Mouse (Mus musculus): Measurements from ENCODE around the gene Topbp1.

Gene Topbp1

GRCm38 (mm10) chr9:103304927-103305326 is at the start of gene Topbp1, which contains the start of gene 1300017J02Rik:
Topbp1 (plus strand) TSS chr9:103305215.
1300017J02Rik (minus strand) TSS chr9:103305082.
- DNase-seq (ENCODE audit: low read depth): peak; percentile 91

GRCm38 (mm10) chr9:103265778-103266177 is 39.2 kb upstream of the Topbp1 start:
- no peak for DNase-seq (ENCODE audit: low read depth)

DNA sequence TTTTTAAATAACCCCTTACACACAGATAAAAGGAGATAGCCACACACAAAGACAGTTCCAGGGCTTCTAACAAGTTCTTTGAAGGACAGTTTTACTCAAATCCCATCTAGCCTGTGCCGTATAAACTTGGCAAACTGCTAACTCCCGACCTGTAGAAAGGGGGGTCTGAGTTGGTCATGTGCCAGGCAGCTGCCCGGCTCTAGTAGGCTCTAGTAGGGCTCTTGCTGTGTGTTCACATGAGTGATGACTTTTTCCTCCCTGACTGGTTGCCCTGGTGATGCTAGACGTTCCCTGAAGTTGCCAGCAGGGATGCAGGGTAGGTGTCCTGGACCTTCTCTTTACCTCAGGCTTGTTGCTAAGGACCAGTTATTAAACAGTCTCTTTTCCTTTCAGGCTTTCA is 33.9 kb upstream of the Topbp1 start:
- DNase-seq (ENCODE audit: low read depth): no peak

- DNase-seq (ENCODE audit: low read depth): no peak
Observed at GRCm38 (mm10) chr9:103274819-103275218, 30.2 kb upstream of the Topbp1 start.

DNA sequence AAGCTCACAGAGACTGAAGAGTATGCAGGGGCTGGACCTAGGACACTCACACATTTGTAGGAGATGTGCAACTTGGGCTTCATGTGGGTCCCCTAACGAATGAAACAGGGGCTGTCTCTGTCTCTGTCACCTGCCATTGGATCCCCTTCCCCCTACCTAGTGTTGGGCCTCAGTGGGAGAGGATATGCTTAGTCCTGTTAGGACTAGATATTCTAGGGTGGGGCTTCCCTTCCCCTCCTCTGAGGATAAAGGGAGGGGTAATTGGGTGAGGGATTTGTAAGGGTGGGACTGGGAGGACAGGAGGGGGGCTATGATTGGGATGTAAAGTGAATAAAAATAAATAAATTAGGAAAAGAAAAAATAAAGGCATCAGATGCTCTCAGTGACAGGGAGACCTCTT is 29.3 kb upstream of the Topbp1 start:
- DNase-seq (ENCODE audit: low read depth): no peak

GRCm38 (mm10) chr9:103276876-103277275 is 28.1 kb upstream of the Topbp1 start:
- DNase-seq (ENCODE audit: low read depth): no peak

DNA sequence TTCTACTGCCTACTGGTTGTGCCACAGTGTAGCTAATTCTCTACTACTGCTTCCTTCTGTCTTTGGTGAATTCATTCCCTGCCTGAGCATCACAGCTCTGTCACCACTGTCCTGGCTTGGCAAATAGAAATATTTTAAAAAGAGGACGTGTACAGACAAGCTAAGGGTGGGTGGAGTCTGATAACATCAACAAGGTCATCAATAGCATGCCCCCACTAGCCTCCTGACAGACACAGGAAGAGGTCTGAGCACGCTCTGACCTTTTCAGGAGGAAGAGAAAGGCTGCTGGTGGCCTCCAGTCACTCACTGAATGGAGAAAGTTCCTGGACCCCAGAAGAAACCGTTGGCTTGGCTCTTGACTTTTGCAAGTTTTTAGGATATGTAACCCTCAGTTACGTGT is 18.6 kb upstream of the Topbp1 start:
- DNase-seq (ENCODE audit: low read depth): no peak

DNA sequence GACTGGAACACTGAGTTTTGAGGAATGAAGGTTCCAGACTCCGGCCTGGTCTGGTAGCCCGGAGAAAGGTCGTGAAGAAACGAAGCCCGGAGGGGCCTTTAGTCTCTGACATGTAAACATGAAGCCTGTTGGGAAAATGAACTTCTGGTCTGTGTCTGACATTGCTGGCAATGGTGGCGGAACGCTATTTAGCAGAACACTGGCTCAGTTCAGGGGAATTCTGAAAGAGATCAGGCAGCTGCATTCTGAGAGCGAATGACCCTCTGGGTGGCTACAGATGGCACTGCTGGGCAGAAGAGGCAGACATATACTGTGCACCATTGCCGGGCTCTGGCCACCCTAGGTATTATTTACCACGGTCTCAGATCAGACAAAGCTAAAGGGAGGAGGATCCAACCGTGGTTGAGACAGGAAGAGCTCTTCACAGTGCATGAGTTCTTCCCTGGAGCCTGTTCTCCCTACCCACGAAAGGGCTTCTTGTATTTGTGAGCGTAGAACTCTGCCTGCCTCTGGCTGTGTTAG is 18.1 kb upstream of the Topbp1 start:
- no peak for DNase-seq (ENCODE audit: low read depth)

DNA sequence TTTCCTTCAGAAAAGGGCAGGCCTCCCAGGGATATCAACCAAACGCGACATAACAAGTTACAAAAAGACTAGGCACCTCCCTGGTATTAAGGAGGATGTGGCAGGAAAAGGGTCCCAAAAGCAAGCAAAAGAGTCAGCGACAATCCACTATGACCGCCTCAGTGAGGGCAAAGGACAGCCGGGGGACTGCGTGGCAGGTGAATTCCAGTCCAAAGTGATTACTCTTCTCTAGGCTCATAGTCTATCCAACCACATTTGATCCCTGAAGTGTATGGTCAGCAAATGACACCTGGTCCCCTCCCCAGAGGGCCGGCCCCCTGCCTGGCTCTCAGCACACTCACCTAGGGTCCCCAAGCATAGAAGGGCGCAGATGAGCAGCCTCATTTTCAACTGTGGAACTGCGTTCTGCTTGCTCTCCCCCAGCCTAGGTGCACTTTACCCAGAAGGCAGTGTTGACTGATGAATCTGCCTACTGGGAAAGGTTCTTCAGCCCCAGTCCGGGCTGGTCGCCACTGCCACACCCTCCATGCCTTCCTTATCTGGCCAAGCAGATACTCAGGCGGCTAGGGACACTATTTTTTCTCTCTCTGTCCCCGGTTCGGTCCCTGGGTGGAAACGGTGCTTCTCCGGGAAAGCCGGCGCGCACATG is 17.1 kb upstream of the Topbp1 start:
- peak; percentile 34 for DNase-seq (ENCODE audit: low read depth)

GRCm38 (mm10) chr9:103288489-103289180 is 16.4 kb upstream of the Topbp1 start:
- no peak for DNase-seq (ENCODE audit: low read depth)

GRCm38 (mm10) chr9:103294507-103294906 is 10.5 kb upstream of the Topbp1 start:
- DNase-seq (ENCODE audit: low read depth): no peak

GRCm38 (mm10) chr9:103301086-103301485 is 3.9 kb upstream of the Topbp1 start:
- no peak for DNase-seq (ENCODE audit: low read depth)

GRCm38 (mm10) chr9:103302239-103302638 is 2.8 kb upstream of the Topbp1 start:
- DNase-seq (ENCODE audit: low read depth): no peak

DNA sequence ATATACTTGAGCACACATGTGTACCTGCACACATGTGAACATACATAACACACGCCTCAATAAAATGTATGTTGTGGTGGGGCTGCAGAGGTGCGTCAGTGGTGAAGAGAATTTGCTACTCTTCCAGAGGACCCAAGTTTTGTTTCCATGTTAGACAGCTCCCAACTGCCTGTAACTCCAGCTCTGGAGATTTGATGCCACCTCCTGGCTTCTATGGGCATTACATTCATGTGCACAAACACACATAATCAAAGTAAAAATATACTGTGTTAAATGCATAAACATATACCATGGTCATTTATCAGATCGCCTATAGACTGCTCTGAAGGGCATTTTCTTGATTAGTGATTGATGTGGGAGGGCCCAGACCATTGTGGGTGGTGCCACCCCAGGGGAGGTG is 2.3 kb upstream of the Topbp1 start:
- peak; percentile 57 for DNase-seq (ENCODE audit: low read depth)

DNA sequence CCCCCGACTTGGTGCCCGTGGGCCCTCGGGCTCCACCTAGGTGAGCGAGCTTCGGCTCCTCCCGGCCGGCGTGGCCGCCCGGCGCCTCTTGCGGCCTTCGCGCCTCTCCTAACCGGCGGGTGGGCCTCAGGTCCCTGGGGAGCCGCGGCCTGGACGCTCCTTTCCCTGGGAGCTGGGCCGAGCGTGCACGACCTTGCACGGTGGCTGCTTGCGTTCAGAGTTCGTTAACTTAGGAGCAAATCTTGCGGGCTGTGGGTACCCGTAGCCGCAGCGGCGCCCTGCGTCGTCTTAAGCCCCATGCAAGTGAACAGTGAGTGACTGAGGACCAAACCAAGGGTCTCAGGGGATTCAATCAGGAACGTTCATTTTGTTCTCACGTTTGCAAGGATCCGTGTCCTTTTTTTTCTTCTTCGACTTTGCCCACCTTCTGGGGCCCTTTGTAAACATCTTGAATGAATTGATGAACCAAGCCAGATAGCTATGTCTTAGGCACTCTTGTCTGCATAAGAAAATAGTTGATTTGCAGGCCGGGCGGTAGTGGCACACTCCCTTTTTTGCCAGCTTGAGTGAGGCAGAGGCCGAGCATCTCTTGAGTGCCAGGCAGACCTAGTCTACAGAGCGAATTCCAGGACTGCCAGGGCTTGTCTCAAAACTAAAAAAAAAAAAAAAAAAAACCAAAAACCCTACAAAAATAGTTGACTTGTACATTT is 472 bp downstream of the Topbp1 start:
- DNase-seq (ENCODE audit: low read depth): peak; percentile 18

GRCm38 (mm10) chr9:103309832-103310231 is 4.8 kb downstream of the Topbp1 start:
- DNase-seq (ENCODE audit: low read depth): no peak

DNA sequence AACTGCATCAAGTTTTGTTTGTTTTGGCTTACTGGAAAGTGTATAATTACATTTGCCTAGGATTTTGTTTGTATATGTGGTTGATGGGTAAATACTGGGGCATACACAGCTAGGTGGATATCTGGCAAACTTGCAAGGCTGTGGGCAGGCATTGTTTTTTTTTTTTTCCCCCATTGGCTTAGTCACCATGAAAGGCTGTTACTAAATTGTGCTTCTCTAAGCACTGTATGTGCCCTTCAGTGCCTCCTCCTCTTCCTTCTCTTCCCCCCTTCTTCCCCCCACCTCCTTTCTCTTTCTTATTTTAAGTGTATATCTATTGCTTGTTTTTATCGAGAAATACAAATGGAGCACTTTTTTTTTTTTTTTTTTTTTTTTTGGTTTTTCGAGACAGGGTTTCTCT is 19.7 kb downstream of the Topbp1 start:
- DNase-seq (ENCODE audit: low read depth): no peak

- DNase-seq (ENCODE audit: low read depth): peak; percentile 16
Observed at GRCm38 (mm10) chr9:103326449-103326848, 21.4 kb downstream of the Topbp1 start.

GRCm38 (mm10) chr9:103332663-103333062 is 27.6 kb downstream of the Topbp1 start:
- DNase-seq (ENCODE audit: low read depth): no peak

DNA sequence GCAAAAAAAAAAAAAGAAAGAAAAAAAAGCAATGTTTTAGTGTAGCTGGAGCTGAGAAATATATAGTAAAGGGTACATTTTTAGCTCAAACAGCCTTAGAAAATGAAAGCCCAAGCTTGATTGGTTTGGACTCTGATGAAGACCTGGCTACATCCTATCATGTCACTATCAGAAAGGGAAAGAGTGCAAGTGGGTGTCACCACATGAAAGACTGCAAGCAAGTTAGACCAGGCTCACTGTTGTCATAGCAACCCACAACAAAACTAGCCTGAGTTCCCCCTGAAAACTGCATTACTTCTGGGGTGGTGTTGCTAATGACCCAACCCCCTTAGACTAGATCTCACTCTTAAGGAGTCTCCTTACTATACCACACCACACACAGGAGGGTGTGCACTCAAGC is 31.9 kb downstream of the Topbp1 start:
- DNase-seq (ENCODE audit: low read depth): no peak

- no peak for DNase-seq (ENCODE audit: low read depth)
Observed at GRCm38 (mm10) chr9:103347045-103347444, 42.0 kb downstream of the Topbp1 start.

DNA sequence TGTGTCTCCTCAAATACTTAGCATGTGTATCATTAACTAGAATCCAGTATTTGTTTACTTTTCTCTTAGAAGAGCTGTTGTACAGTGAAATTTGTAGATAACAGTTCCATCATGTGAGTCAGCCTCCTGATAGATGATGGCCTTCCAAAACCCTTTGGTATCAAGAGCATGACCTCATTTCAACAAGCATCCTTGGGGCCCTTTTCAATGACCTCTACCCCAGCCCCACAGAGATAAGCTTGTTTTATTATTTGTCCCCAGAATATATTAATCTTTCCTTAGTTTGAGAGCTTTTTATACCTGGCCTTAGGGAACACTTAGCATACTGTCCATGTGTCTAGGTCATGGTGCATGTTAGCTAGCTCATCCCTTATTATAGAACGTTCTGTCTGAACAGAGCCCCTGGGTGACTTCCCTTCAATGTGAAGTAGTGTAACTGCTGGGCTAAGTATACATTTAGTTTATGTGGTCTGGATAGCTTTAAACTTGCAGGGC is 43.0 kb downstream of the Topbp1 start:
- no peak for DNase-seq (ENCODE audit: low read depth)

GRCm38 (mm10) chr9:103348791-103349190 is 43.8 kb downstream of the Topbp1 start:
- DNase-seq (ENCODE audit: low read depth): no peak

Data from c-Kit-positive CD71-negative TER-119-negative erythroid progenitor cells, embryonic 14.5 days (primary cell).